Mouse (Mus musculus) layer of hippocampus, adult 9-11 months (tissue): ENCODE measurements around the gene Coro6.

Experiments
- DNase-seq: peaks from one replicate; pipeline ENCODE4 v3.0.0; 2022

The Coro6 gene

DNA sequence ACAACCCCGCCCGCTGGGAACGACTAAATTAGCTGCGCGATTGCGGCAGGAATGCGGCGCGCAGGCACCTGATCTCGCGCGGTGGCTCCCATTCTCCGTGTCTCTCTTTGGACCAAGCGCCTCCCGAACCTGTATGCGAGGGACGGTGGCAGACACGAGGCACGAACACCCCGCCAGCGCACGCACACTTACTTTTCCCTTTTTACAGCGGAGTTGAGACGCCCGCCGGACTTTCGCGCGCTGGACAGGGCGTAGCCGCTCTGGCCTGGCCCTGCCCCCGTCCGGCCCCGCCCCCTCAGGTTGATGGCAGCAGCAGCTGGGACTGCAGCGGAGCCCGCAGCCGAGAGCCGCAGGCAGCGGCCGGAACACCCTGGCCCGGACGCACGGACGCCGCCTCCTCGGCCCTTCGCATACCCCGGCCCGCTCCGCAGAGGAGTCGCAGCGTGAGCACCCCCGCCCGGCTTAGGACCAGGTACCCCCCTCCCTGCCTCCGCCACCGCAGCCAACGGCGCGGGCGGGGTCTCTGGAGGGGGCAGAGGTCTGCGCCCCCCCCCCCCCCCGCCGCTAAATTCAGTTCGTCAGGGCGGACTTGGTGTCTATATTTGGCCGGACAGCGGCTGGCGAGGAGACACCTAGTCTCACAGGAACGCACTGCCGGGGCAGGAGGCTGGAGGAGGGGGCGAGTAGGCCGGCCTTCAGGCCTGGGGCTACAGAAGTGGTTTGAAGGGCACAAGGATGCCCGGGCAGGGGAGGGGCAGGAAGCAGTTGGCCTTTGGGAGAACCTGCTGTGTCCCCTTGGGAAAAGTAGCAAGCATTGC, at the start of gene Coro6:
Gene Coro6 (plus strand): TSS at position 129 of the 818 bp plus-strand sequence.
- DNase-seq, result no peak

DNA sequence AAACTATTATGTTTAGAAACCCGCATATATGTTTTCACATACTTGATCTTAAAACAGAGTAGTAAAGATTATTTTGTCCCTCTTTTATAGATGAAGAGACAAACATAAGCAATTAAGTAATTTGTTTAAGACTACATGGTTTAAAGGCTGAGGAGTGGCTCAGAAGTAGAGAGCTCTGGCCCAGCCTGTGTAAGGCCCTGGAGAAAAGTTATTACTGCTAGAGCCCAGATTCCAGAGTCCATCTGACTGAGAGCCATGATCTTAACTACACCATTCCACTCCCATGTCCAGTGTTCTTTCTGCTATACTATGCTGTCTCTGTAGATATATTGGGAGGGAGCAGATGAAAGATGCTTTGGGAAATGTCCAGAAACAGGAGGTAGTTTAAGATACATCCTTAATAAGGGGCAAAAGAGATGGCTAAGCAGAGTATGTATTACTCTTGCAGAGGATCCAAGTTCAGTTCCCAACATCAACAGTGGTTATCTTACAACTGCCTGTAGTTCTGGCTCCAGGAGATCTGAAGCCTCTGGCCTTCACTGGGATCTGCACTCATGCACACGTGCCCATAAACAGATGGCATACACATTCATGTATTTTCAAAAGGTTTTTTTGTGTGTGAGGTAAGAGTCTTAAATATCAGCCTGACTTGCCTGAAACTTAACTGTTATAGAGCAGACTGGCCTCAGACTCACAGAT, 47.9 kb upstream of the Coro6 start:
- no peak for DNase-seq

DNA sequence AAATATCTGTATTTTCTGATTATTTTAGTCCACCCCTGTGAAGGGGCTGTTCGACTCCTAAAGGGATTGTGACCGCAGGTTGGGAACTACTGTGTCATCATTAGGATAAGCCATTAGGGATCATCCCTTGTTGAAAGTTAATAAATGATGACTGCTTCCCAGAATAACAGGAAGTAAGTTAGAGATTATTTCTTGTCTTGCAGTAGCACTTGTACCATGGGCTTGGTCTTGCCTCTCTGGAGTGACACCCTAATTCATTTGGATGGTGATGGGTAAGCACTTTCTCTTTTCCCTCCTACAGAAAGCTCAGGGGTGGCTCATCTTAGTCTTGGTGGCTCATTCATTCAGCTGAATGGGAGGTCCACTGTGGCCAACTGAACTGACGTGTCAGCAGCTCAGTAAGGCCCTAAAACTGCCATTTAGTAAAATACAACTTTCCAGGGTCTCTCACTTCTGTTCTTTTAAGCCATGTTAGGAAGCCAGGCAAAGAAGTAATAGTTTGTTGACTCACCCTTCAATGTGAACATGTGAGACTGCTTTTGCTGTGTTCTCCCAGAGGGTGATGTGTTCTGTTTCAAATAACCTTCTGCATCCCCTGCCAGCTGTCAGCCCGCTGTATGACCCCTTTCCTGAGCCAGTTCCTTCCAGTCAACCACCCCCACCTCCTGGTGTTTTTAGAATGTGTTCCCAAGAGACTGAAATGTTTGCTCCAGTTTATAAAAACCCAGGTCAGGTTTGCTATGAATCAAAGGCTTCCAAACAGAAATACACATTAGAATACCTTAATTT, 45.8 kb upstream of the Coro6 start:
- DNase-seq, result no peak

DNA sequence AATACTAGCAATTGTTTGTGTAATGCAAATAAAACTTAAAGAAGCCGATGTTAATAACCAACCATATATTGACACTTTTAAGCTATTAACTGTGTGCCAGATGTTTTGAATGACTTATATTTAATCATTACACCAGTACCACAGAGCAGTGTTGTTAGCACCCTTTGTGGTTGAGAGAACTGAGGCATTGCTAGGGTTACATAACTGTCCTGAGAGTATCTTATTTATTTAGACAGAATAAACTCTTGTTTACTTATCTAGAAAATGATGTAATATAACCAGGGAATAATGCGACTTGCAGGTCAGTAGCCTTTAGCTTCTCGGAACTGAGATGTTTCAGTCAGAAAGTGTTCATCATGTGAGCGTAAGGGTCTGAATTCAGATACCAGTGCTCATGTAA, 44.2 kb upstream of the Coro6 start:
- DNase-seq, result no peak

DNA sequence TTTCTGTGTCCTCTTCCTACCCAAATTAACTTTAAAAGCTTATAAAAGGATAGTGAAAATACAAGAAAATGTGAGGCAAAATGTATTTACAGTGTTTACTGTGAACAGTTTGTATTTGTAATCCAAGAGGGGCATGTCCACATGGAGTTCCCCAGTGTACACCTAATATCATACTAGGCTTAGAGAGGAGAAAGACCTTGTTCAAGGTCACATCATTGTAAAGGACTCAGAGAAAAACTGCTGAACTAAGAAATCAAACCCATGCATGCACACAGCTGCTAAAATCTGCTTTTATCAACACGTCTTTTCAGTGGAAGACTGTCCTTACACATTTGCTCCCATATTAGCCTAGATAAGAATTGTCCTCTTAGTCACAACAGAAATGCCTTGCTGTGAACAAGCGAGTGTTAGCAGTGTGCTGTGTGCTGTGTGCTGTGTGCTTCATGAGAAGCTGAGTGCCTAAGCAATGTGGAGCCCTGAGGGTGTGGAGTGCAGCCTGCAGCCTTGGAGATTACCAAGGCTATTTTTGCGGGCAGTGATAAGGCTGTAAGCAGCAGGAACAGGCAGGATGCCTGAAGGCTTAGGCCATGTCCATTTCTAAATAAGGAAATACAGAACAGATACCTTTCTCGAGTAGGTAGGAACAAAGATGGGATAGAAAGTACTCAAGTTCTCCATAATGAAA, 38.9 kb upstream of the Coro6 start:
- no peak for DNase-seq

DNA sequence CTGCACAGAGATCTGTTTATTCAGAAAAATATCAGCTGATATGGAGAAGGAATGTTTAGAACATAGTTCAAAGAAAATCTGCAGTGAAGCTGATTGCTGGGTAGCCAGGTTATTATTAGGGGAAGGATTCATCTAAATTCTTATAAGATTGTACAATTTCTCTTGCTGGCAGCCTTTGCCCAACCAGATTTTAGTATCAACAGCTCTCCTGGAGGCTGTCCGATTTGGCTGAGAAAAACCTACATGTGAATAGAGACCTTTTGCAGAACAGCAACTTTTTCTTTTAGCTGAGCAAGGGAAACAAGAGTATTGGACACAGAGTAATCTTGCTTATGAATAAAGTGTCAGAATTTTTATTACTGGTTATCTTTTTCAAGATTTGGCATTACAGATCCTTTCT, 33.8 kb upstream of the Coro6 start:
- DNase-seq, result no peak

DNA sequence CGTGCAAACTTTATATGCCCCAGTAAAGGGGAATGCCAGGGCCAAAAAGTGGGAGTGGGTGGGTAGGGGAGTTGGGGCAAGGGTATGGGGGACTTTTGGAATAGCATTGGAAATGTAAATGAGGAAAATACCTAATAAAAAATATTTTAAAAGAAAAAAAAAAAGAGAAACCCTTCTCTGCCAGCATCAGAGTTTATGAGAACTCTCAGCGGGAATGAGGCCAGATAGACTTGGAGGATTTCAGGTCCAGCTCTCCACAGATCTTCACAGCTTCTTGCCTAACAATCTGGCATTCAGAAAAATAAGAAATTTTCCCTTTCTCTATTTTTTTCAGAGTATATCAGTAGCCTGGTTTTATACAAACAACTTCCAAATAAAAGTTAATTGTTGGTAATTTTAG, 25.2 kb upstream of the Coro6 start:
- no peak for DNase-seq

DNA sequence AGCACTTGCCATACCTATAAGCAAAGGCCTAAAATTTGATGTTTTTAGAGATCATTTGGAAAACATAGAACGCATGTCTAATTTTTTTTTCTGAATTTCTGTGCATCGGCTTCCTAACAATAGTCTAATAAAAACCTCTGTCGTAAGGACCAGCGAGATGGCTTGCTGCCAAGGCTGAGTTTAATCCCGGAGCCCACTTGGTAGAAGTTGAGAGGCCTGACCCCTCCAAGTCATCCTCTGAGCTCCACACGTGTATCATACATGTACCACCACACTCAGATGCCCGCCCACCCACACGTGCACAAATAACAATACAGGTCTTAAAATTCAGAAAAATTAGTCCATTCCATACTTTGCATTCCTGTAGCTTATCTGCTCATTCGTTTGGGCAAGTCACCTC, 22.1 kb upstream of the Coro6 start:
- DNase-seq, result no peak

DNA sequence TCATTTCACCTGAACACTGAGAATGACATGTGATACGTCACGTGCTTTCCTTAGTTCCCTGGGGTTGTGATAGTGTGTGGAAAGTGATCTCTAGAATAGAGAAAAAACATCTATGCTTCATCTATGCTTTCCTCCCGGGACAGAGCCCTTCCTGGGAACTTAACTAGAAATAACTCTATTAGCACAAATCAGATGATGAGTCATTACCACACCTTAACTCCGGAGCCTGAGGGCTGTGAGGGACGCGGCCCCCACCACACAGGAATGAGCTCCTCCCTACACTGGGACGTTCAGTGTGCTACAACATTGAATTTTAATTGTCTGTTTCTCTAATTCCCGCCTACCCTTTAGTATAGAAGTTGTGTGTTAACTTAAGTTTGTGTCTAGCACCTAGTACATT, 21.2 kb upstream of the Coro6 start:
- no peak for DNase-seq

DNA sequence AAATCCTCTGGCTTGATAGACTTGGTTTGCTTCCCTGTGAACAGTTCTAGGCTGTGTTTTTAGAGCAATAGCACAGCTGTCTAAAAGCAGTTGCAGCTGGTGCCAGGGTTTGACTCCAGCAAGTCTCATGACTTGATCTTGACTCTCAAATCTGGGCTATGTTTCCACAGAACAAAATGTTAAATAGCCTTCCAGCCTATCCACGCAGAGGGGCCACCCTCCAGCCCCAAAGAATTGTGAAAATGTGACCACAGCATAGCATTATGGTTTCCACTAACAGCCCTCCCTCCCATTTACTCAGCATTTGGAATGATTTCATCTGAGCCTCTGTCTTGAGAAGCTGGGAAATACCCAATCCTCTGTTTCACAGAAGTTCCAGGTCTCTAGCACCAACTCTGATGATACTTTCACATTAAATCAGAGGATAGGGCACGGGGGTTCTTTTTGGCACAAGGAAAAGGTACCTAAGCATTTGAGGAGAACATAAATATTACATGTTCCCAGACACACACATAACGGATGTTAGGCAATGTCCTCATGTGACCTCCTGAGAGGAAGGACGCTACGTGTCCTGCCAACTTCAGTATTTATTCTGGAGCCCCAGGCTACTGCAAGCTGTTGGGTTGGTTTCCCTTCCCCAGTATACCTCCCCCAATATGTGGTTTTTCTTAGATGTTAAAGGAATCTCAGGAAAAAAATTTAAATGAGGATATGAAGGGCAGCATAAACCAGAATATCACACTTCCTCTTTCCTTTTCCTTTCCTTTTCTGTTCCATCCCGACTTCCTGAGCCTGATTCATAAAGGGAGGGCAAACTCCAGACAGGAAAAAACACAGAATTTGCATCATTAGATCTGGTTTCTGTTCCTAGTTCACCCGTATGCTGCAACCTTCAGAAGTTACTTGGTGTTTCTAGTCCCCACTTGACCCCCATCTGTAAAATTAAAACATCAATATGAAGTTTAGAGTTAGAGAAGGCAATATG, 19.7 kb upstream of the Coro6 start:
- peak; percentile 47 for DNase-seq

DNA sequence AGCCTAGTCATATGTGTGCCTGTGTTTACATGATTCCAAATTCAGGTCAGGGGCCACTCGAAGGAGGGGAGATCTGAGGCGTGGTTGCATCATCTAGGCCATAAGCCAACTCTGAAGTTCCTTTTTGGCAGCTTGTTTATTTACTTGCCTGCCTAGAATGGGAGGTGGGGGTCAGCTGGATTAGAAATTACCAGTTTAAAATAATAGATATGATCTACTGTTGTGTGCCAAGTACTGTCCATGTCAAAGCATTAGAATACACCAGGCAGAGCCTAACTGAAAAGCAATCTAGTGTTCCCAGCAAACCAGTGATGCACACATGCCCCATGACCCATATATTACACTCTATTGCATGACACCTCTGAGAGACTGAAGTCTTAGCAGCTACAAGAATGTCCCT, 17.3 kb upstream of the Coro6 start:
- no peak for DNase-seq

DNA sequence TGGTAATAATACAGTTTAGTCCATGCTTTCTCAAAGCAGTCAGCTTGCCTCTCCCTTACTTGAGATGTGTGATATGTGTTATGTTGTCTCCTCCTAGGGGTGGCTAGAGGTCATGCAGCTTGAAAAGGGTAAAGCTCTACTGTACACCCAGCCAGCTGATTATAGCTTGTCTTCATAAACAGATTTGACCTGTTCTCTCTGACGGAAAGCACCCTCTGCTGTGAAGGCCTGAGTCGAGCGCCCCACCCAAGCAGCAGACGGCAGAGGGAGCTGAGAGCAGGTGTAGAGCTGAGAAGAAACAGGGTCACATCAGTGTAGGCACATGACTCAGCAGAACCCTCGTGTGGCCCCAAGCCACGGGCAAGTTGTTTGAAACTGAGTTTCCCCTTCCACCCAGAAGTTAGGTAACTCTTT, 15.6 kb upstream of the Coro6 start:
- peak; percentile 45 for DNase-seq

DNA sequence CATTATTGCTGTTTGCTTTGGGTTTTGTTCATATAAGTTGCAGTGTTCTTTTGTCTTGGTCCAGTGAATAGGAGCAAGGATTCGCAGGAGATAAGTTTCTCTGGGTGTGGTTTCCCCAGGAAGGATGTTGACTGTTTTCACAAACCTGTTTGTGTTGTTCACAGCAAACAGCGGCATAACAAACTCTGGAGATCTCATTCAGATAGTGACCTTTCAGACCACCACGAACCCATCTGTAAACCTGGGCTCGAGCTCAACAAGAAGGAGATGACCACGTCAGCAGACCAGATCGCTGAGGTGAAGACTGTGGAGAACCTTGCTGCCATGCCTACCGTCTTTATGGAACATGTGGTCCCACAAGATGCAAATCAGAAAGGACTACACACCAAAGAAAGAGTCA, 13.0 kb upstream of the Coro6 start:
- no peak for DNase-seq

DNA sequence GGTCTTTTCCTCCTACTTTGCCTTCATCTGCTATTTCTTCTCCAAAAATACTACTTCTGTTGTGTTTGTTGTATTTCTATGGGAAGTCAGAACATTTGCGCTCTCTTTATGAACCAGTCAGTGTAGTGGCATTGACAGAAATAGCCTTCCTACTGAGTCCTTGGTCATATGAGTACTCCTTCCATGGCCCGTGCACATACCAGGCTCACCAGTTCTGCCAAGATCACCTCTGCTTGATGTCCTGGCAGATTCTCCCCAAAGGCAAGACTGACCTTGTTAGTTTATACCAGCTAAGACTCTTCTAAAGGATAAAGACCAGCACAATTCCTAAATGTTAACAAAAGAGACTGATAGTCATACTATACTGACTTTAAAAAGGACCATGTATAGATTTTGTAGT, 10.5 kb upstream of the Coro6 start:
- no peak for DNase-seq

DNA sequence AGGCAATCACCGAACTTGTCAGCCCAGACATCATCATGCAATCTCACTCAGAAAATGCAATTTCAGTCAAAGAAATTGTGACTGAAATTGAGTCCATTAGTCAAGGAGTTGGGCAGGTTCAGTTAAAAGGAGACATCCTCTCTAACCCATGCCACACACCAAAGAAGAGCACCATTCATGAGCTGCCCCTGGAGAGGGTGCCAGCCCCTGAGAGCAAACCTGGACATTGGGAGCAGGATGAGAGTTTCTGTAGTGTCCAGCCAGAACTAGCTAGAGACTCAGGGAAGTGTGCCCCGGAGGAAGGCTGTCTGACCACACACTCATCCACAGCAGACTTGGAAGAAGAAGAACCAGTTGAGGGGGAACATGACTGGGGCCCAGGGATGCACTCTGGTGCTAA, 8.8 kb upstream of the Coro6 start:
- no peak for DNase-seq

DNA sequence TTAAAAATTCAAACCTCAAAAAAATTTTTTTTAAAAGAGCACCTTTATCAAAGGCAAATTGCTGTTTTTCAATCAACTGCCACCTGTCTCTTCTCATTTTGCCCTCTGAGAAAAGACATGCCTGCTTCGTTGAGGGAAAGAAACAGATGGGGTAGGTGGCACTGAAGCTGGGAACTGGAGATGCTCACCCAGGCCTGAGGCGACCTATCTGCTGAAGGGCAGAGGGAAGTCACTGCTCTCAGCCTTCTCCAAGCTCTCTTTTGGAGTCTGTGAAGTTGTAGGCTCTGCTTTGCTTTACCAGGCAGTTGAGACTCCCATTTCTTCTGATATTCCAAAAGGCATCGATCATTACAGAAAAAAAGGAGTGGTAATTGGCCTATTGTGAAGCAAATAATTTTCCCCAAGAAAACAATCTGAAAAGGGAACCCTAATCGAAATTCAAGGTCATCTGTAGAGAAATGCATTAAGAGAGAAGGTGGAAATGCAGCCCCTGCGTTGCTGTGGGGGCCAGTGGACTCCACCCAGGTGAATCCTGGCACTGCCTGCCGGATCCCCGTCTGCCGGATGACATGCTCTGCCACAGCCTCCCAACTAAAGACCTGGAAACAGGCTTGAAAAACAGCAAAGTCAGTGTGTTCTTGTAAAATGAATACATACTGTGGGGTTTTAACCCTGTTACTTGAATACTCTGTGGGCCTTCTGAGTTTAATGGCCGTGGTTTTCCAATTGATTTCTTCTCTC, 6.3 kb upstream of the Coro6 start:
- no peak for DNase-seq

DNA sequence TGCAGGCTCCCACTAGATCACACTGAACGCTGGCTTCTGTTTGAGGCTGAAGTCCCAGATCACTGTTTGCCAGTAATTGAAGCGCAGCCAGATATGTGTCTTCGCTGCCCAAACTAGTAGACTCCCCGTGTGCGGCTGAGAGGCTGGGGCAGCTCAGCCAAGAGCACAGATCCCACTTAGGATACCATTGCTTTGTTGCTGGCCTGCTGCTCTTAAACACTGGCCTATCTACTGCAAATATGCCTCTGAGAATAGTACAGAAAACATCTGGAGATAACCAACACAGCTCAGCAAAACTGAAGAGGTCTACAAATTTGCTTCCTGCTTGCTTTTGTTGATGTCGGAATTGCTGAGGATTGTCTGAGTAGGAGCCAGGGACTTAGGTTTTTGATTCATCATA, 5.3 kb upstream of the Coro6 start:
- DNase-seq, result no peak

DNA sequence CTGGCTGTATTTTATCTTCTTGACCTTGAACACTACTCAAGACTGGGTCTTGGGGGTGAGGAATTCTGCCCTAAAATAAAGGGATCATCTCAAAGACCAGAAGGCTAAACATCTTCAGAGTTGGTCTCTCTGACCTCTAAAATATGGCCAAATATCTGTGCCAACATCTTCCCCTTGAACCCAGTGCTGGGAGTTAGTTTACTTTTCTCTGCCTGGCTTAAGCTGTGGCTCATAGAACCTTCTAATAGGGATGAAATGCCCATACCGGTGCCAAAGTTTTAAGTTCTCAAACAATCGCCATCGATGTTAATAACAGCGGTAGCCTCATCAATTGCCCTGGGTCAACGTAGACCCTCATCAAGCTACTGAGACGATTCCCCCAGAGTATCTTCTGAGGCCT, 355 bp upstream of the Coro6 start:
- no peak for DNase-seq

DNA sequence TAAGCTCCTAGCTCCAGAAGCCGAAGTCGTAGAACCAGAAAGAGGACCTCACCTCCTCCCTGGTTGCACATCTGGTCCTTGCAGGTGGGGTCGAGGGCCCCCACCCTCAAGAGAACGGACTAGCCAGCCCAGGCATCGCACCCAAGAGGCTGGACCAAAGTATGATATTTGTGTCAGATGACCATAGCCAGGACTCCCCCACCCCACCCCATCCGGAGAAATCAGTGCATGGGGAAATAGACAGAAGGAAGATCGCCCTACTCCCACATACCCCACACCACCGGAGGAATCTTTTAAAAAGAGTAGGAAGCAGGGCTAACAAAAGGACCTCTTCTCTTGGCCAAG, 862 bp downstream of the Coro6 start:
- no peak for DNase-seq

DNA sequence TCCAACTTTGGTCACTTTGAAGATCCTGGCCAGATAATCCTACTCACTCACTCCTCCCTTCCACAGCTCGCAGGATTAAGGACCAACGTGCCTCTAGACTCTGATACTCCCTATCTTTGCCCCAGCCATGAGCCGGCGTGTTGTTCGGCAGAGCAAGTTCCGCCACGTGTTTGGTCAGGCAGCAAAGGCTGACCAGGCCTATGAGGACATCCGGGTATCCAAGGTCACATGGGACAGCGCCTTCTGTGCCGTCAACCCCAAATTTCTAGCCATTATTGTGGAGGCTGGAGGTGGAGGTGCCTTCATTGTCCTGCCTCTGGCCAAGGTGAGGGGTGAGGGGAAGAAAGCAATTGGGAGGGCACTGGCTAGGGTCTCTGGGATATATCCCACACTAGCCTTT, 1.6 kb downstream of the Coro6 start:
- DNase-seq, result no peak

DNA sequence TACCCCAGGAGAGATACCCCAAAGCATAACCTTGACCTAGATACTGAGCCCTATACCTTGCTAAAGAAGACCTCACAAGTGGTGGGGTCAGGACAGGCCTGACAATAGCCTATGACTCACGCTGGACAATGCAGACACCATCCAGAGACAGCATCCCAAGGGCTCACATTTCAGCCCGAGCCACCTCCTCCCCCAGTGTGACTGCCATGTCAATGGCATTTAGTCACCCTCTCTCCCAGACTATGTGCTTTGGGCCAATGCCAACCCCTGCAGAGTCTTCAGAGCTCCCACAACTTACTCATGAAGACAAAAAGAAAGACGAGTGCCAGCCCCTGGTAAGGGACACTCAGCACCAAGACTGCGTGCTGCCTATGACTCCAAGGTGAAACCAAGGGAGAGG, 2.5 kb downstream of the Coro6 start:
- no peak for DNase-seq
